Mouse (Mus musculus) liver, embryonic 15.5 days (tissue): Measurements from ENCODE around the gene Gdpd2. TPM values are rescaled to one million over a fixed set of nuclear protein-coding genes. Genes with fewer than 3 reads are reported as not detected.

Source experiments
- ATAC-seq: fragments of 200-750 bp; cut with Nextera tagmentation; 2 replicates; pipeline ENCODE4 v1.8.0; 2017; ENCODE audit warnings: moderate number of reproducible peaks, mild to moderate bottlenecking, moderate library complexity; ENCODE audit not compliant: insufficient read depth
- H3K27ac ChIP-seq: fragments of 300-500 bp; sonication (generic); replicated peaks from 2 replicates; pipeline ENCODE4 v1.5.1; 2015; ENCODE audit warnings: mild to moderate bottlenecking, inconsistent platforms
- H3K27me3 ChIP-seq: fragments of 300-500 bp; sonication (generic); 2 replicates; pipeline ENCODE4 v1.6.1; 2015; ENCODE audit warnings: mild to moderate bottlenecking, inconsistent platforms
- H3K36me3 ChIP-seq: fragments of 300-500 bp; sonication (generic); replicated peaks from 2 replicates; pipeline ENCODE4 v1.6.1; 2015; ENCODE audit warnings: moderate library complexity, mild to moderate bottlenecking, inconsistent platforms
- H3K4me1 ChIP-seq: fragments of 300-500 bp; sonication (generic); replicated peaks from 2 replicates; pipeline ENCODE4 v1.6.1; 2015; ENCODE audit warnings: inconsistent platforms
- H3K4me2 ChIP-seq: fragments of 300-500 bp; sonication (generic); 2 replicates; pipeline ENCODE4 v1.6.1; 2015; ENCODE audit warnings: moderate library complexity, mild to moderate bottlenecking, inconsistent platforms
- H3K4me3 ChIP-seq: fragments of 300-500 bp; sonication (generic); replicated peaks from 2 replicates; pipeline ENCODE4 v1.5.1; 2015; ENCODE audit warnings: mild to moderate bottlenecking, inconsistent platforms
- H3K9ac ChIP-seq: fragments of 300-500 bp; sonication (generic); 2 replicates; pipeline ENCODE4 v1.6.1; 2015; ENCODE audit warnings: moderate library complexity, mild to moderate bottlenecking, inconsistent platforms
- H3K9me3 ChIP-seq: fragments of 300-500 bp; sonication (generic); replicated peaks from 2 replicates; pipeline ENCODE4 v1.6.1; 2016; ENCODE audit warnings: inconsistent platforms
- WGBS: fragments of 180-500 bp; shearing (Covaris S2); methylation state at CpG from one replicate; pipeline ENCODE4 v1.1.7; 2015; ENCODE audit warnings: mixed read lengths; ENCODE audit not compliant: insufficient replicate concordance; 5-methylcytosine and 5-hydroxymethylcytosine counted together
- polyA plus RNA-seq: library from polyadenylated mRNA; unstranded; fragments of >200 nt; fragmentation: Nextera tagmentation; extraction: Ambion mirVana; gene quantifications from 2 replicates; pipeline ENCODE4 v1.2.1, GENCODE M21; 2015

The Gdpd2 gene
- polyA plus RNA-seq, 1 experiment from 2014 or later = 0.14 TPM

DNA sequence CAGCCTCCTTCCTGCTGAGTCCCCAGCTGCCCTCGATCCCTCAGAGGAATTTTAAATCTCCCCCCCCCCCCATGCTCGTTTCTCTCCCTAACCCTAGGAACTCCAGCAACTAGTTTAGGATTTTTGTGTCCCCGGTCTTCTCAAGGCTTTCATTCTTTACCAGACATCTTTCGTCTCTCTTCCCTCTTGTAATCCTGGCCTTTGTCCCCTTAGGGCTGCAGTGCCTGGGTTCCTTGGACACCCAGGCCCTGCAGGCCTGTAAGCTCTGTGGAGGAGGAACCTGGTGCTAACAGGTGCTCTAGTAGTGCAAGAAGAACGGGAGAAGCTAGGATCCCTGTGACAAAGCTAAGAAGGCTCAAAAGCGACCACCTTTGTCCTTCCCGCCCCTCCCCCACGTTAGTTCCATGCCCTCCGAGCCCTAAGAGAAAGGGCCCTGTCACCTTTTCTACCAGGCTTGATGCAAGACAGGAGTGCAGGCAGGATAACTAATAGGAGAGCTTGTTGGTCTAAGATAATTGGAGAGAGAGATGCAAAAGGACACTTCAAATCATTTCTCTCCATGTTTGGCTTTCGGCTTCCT, 48.1 kb downstream of the Gdpd2 start:
- Histone ChIP-seq H3K27ac (no peak overlapping the region), H3K27me3 (no peaks in the 10 kb centered on the region), H3K4me1 (peaks cover 4% of the 10 kb centered on the region; the same call in 1 of the 2 replicates), H3K4me2 (peak overlapping the region; percentile 68), H3K9ac (no peak overlapping the region; the same call in 1 of the 2 replicates), H3K4me3 (peak overlapping the region; percentile 55), H3K36me3 (no peaks in the 10 kb centered on the region), H3K9me3 (no peaks in the 10 kb centered on the region)
- no peak for ATAC-seq
- 19% methylated on average over 10 of the region's 10 CpGs for WGBS

DNA sequence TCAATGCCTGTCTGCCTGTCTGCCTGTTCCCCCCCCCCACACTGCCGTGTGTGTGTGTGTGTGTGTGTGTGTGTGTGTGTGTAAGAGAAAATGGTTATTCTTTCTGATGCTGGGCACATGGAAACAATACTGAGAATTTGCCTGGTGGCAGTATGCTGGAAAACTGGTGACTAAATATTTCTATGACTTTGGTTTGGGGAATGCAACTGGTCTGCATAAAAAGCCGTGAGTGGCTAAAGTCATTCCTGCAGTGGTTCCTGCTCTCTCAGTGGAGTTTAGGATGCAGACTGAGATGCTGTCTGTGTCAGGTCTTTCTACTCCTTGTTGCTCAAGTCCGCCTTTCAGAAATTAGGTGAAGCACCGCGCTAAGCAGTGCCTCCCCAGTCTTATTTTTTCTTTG, 48.7 kb downstream of the Gdpd2 start:
- H3K9me3 ChIP-seq = no peaks in the 10 kb centered on the region
- H3K4me2 ChIP-seq = no peak overlapping the region
- H3K36me3 ChIP-seq = no peaks in the 10 kb centered on the region
- no peaks in the 10 kb centered on the region for H3K27me3 ChIP-seq
- 44% methylated on average over 5 of the region's 5 CpGs for WGBS
- ATAC-seq = no peak
- H3K27ac ChIP-seq = no peak overlapping the region
- H3K4me1 ChIP-seq = peaks cover 4% of the 10 kb centered on the region; the same call in 1 of the 2 replicates
- H3K9ac ChIP-seq = no peak overlapping the region
- H3K4me3 ChIP-seq = no peak overlapping the region

Other genes starting within 250 kb of the Gdpd2 start
- gene Igbp1, start 235.6 kb upstream of the Gdpd2 start, polyA plus RNA-seq = 12.2 and 13.8 TPM in 2 replicates
- not detected in 2 replicates for gene Dgat2l6, start 205.0 kb upstream of the Gdpd2 start, polyA plus RNA-seq
- not detected in 2 replicates for gene Awat1, start 157.6 kb upstream of the Gdpd2 start, polyA plus RNA-seq
- gene P2ry4, start 135.0 kb upstream of the Gdpd2 start, polyA plus RNA-seq = 0.38 and 0.53 TPM in 2 replicates
- not detected in 2 replicates for gene Arr3, start 124.4 kb upstream of the Gdpd2 start, polyA plus RNA-seq
- 20.3 and 22.2 TPM in 2 replicates for gene Kif4, start 104.1 kb upstream of the Gdpd2 start, polyA plus RNA-seq
- 56.4 and 61.4 TPM in 2 replicates for gene Pdzd11, start 103.3 kb upstream of the Gdpd2 start, polyA plus RNA-seq
- gene Dlg3, start 37.8 kb downstream of the Gdpd2 start, polyA plus RNA-seq = 0.32 and 0.79 TPM in 2 replicates